Mouse (Mus musculus) B cell, adult 2 months (primary cell): ENCODE measurements around the gene Gm12216.

Source experiments
- DNase-seq, 2 experiments: peaks; one replicate each; pipeline ENCODE4 v3.0.0; 2022

Gene Gm12216

DNA sequence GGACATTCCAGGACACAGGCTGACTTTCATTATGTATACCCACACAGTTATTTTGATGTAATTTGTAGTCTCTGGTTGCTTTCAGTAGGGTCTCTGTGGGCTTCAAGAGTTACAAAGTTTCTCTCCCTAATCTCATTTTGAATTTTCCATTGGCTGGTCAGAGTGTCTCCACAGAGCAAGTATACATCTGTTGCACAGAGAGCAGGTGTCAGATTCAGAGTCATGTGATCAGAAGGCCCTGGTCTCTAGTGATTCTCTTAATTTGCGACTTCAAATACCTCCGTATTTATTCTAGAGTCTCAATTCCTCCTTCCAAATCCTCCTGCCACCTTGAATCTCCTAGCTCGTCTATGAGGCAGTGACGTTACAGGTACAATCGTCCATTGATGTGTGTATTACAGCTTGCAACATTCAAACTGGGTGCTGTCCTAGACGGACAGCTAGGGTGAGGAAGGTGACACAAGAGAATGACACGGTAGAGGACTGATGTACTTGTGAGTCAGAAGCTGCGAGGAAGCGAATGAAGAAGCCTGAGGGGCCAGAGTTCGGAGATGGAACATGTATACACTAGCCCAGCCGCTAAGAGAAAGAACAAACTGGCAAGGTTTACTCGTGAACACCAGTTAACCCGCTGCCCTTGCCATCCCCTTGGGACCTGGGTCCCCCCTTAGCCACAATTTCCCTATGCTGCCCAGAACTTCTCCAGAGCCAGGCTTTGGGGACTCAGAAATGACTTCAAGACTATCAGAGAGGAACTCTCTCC lies 90.5 kb downstream of the Gm12216 start:
- DNase-seq: peak; percentile 31 to 35

DNA sequence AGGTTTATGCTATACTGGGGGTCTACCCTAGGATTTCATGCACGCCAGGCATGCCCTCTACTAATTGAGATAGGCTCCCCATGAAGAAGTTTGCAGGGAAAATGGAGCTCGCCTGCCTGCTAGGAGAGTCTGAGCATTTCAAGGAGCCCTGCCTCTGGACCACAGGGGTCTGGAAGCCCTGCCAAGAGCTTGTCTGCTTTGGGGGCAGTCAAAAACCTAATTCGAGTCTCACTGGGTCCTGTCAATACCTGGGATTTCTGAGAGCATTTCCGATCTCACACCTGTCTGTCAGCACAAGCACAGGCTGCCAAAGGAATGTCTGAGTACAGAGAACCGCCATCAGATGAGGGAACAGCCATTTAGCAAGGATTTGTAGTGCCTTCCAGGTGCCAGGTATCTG lies 94.5 kb downstream of the Gm12216 start:
- DNase-seq: no peak

DNA sequence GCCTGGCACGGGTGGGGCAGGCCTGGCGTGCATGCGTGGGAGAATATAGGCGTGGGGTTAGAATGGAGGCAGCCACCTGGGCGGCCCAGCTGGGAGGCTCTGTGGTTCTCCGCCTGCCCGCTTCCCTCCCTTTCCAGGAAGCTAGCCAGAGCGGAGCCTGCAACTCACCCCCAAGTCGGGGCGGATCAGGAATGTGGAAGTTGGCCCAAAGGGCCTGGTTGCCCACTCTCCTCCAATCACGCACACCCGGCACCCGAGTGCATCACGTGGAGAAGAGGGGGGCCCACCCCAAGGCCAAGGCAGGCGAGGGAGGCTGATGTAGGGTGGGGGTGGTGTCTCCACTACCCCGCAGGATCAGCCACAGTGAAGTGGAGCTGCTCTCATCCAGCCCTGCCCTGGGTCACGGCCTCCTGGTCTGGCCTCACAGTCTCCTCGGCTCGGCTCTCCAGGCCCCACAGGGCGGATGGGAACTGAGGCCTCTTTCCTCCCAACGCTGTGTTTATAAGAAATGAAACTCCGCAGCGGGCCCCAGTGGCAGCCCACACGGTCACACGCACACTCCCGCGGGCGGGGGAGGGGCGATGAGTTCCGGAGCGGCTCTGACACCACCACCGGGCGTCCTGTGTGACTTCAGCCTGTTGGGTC lies 95.4 kb downstream of the Gm12216 start:
- peak; percentile 97 to 98 for DNase-seq

DNA sequence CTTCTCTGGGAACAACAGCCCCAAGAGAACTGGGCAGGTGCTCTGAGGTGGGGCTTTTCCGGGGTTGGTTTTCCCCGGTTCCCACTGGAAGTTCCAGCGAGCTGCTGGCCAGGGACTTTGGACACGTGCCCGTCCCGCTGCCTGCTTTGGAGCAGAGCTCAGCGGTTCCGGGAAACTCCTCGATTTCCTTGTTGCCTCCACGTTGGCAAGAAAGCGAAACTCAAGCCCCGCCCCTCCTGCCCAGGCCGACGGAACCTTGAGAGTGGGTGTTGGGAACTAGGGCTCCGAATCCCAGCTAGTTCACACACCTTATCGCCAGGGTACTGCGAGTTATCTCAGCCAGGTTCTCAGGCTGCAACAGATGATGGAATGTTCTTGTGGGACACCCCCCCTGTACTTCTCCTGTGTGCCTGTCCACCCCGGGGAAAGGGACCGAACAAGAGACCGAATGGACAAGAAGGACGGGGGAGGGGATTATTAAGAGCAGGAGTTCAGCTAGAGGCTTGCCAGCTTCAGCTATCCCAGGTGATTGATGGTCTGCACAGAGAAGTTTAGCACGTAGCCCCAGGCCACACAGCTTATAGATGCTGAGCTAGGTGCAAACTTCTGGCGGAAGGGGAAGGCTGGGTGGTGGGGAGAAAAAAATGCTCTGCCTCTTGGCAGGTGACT lies 96.1 kb downstream of the Gm12216 start:
- peak; percentile 61 to 64 for DNase-seq

DNA sequence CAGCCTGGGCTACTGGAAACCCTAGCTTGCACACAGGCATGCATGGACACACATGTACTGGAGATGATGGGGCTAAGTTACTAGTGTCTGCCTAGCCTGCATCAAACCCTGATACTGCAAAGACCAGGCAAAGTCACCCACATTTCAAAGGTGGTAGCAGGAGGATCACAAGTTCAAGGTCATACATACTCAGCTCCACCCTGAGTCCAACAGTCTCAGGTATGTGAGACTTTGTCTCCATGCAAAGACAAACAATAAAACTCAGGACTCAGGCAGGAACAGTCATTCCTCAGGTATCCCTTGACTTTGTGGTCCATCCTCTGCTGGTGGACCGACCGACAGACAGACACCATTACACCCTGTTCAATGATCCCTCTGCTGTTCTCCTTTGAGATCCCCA lies 96.6 kb downstream of the Gm12216 start:
- no peak for DNase-seq

DNA sequence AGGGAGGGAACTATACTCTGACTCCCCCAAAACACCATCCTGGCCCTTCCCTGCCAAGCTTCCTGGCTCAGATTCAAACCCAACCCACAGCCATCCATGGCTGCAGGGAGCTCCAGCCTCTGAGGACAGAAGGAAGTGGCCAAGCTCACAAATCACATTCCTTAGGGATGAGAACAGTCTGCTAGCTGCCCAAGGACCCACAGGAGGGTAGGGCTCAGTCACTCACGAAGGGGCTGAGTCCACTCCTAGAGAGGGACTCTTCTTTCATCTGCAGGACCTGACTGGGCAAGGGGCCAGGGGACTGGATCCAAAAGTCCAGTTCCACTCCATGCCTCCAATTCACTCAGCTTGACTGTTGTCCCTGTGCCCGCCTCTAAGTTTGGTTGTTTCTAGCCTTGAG lies 97.2 kb downstream of the Gm12216 start:
- DNase-seq: no peak

DNA sequence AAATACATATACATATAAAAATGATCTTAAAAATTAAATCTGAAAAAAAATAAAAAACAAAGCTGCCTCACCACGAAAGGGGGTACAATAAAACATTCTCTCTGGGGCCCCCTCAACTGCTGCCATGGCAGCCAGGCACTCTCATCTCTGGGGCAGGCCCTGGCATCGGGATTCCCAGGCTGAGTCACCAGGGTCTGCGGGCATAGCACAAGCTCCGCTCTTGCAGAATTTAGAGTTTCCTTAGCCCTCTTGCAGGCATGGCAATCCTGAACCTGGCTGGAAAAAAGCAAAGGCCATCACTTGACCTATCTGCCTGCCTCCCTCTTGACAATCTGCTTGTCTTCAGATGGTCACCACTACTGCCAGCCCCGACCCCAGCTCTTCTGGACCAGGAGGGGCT lies 97.8 kb downstream of the Gm12216 start:
- no peak for DNase-seq

DNA sequence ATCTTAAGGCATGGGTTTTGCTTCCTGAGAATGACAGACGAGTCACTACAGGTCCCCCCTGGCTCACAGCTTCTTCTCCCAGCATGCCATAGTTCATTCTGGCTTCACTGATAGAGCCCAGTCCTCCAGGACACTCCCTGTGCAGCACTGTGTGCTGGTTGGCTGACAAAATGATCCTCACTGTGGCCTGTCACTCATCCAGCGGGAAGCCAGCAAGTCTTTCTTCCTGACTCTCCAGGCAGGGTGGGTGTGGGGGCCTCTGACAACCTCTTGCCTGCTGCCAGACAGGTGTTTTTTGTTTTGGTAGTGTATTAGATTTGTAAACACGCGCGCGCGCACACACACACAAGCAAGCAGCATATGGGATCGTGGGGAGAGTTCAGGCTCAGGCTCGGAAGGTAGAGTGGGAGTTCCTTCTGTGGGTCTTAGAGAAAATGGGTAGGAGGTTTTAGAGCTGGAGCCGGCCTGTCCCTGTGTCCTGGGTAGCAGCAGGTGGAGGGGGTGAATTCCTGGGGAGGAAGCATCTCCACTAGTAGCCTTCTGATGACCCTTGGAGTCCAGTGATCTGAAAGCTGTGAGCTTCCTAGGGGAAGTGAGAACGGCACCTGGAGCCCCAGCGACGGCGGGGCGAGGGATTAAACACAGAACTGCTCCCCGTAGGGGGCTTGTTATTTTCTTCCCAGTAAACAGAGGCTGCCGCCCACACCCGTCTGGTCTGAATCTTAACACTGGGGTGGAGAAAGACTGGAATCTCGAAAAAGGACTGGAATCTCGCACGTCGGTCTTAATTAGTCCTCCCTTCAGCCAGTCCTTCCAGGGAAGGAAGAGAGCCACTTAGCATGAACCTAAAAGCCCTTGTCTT lies 99.3 kb downstream of the Gm12216 start:
- DNase-seq: no peak

DNA sequence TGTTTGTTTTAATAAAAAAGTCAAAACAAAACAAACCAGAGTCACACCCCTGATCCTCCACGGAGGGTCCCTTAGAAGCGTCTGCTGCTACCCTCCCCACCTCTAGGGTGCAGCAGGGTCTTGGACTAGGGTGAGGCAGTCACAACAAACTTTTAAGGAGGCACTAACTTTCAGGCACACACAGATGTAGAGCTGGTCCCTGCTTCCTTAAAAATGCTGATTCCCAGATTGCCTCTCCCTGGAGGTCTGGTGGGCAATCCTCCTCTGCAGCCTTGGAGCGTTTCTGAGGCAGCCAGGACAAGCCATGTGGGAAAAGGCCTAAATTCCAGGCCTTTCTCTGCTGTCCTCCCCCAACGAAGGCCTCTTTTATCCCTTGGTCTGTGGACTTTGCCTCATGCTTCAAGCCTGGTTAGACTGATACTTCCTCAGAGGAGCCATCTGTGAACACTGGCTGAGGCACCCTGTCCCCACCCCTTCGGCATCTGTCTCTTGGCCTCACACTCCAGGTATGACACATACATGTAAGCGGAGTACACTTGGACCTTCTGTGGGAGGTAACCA lies 100.2 kb downstream of the Gm12216 start:
- DNase-seq: no peak

DNA sequence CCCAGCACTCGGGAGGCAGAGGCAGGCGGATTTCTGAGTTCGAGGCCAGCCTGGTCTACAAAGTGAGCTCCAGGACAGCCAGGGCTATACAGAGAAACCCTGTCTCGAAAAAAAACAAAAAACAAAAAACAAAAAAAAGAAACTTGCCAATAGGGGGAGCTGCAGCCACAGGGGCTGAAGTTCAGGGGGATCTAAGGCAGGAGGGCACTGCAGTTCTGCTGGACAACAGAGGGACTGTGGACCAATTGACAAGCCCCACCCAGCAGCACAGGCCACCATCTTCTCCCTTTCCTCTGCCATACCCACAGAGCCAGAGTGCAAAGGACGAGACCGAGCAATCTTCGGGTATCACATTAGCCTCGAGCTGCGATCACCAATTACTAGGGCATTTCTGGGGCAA lies 101.0 kb downstream of the Gm12216 start:
- DNase-seq: peak; percentile 53 to 56

DNA sequence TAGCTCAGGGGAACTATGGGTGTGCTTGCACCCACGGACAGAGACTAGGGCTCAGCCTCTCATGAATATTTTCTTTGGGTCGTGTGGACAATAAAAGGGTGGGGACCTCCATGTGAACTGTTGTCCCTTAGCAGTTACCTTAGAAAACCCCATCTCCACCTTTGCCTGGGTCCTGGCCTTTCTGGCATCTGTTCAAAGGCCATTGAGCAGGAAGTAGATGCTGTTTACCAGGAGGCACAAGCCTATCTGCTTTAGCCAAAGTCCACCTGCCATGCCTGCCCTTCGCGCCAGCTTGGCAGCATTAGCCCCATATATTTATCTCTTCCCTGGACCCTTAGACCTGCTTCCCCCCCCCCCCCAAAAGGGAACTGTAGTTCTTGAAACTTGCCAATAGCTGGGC lies 101.4 kb downstream of the Gm12216 start:
- no peak for DNase-seq

DNA sequence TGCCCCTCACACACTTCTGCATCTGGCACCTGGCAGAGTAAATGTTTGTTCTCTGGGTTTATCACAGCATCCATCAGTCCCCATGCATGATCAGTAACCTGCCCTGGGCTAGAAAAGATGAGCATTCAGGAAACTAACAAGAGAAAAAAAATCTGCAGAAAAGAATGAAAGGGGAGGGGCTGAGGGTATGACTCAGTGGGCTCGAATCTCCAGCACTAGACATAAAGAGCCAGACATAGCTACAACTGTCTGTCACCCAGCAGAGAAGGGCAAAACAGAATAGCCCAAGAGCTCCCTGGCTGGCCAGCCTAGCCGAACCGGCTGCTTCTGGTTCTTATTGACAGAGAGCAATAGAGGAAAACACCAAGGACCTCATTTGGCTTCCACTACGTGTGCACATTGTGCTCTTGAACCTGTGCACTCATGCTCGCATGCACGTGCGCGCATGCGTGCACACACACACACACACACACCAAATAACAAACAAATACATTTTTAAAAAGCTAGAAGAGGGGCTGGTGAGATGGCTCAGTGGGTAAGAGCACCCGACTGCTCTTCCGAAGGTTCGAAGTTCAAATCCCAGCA lies 104.0 kb downstream of the Gm12216 start:
- DNase-seq: no peak

DNA sequence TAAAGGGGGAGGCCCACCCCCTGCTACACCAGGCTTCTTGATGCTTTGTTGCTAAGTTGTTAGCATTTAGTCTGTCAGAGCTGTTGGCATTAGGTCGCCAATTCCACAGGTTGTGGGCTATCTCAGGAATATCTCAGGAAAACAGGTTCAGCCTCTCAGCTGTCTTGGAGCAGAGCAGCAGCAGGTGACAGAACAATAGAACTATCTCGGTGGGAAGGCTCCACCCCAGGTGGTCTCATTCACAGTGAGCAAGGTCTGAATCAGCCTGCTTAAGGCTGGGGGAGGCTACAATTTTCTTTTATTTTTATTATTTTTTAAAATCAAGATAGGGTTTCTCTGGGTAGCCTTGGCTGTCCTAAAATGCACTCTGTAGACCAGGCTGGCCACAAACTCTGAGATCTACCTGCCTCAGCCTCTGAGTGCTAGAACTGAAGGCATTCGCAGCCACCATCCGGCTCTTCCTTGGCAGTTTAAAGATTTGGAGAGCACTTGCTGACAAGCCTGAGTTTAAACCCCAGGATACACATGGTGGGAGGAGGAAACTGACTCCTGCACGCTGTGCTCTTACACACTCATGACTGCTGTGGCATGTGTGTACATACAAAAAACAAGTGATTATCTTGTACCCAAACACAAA lies 109.2 kb downstream of the Gm12216 start:
- no peak for DNase-seq

DNA sequence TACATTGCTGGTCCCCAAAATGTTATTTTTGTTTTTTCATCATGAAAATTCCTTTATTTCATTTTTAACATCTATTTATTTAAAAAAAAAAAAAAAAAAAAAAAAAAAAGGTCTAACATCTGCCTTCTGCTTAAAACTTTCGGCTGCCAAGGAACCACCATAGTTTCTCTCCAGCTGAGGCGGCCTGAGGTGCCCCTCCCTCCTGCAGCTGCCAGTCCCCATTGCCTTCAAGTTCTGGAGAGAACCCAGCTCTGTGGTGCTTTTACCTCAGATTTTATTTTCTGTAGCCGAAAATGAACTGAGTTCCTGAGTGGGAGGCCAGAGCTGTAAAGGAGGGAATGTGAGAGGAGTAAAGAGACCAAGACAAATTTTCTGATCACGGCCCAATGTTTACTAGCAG lies 109.8 kb downstream of the Gm12216 start:
- no peak for DNase-seq

DNA sequence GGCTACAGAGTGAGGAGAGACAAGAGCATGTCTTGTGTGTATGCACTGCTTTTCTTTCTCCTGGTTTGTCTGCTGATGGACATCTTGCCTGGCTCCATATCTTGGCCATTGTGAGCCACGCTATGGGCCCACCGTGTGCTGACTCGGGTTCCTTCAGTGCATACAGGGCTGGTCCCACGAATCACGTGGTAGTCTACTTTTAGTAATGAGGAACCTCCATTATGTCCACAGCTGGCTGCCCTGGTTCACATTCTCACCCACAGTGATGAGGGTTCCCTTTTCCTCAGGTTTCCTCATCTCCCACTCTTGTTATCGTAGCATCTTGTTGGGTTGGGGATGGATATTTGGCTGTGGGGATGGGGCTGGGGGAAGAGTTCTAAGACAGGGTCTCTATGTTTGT lies 110.4 kb downstream of the Gm12216 start:
- peak; percentile 34 to 39 for DNase-seq

DNA sequence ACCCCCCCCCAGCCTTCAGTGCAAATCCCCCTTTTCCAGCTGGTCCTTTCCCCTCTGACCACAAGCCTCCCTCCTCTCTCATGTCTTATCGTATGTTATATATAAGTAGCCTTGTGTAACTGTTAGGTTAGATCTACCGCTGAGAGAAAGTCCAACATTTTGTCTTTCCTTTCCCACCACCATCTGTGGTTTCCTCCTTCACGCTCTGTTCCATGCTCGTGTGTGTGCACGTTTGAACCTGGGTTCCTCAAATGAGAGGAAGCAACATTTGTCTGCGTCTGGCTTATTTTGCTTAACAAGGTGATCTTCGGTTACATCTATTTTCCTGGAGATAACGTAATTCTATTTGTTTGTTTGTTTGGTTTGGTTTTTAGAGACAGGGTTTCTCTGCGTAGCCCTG lies 111.1 kb downstream of the Gm12216 start:
- peak in 1 of 2 experiments; percentile 21 for DNase-seq

DNA sequence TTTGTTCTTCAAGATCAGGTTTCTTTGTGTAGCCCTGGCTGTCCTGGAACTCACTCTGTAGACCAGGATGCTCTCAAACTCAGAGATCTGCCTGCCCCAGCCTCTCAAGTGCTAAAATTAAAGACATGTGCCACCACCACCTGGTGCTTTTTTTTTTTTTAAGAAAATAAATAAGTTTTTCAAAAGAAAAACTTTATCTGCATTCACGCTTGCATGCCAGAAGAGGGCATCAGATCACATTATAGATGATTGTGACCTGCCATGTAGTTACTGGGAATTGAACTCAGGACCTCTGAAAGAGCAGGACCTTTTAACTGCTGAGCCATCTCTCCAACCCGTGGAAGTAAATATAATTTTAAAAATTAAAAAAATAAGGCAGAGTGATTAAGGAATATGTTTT lies 113.8 kb downstream of the Gm12216 start:
- DNase-seq: no peak

DNA sequence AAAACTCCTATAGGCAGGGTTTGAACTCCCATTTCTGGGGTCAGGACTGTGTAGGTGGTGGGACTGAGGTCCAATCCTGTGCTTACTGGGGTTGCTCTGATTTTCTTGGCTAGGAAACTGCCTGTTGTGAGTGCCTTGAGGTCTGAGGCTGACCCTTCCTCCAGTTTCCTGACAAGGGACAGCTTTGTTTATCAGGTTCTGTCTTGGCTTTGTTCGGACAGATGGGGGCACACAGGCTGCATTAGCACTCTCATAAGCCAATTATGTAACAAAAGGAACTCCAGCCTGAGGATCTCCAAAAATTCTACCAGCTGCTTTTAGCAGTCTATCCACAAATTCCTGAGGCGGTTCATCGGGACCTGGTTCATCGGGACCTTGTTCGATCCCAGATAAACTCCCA lies 116.7 kb downstream of the Gm12216 start:
- DNase-seq: no peak

DNA sequence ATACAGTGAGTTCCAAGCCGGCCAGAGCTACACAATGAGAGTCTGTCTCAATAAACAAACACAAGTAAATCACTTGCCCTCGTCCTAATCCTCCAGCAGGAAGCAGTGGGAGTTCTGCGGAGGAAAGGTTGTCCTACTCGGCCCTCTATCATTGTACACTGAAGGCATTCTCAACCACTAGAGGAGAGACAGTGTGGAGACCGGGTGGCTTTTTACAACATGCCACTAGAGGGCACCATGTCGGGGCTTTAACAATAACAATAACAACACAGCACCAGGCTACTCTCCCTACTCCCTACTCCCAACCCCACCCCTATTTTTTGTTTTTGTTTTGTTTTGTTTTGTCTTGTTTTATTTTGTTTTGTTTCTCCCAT lies 121.5 kb downstream of the Gm12216 start:
- DNase-seq: peak; percentile 74 to 77

DNA sequence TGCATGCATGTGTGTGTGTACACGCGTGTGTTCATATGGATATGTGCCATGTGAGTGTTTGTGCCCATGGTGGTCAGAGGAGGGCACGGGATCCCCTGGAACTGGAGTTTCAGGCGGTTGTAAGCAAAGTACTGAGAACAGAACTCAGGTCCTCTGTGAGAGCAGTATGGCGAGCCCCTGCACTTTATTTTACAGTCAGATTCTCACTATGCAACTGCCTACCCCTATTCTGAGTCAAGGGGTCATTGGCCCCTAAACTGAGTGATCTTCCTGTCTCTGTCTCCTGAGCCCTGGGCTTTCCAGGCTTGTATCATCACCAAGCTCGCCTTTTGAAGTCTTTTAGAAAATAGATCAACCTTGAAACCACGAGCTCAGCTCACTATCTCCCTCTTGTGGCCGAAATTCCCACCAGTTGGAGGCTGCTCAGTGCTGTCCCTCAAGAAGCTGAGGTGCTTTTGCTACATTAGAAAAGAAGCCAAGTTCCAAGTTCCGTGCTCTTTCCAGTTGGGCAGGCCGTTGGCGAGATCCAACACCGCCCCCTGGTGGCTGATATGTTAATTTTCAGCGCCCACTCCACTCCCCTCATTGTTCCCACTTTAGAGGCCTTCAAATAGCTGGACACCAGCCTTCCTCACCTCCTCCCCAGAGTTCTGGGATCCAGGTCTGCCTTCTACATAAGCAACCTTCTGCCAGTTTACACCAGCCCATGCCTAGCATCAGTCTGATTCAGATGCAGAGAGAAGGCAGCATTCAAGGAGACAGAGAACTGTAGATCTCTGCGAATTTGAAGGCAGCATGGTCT lies 122.1 kb downstream of the Gm12216 start:
- DNase-seq: peak; percentile 79

DNA sequence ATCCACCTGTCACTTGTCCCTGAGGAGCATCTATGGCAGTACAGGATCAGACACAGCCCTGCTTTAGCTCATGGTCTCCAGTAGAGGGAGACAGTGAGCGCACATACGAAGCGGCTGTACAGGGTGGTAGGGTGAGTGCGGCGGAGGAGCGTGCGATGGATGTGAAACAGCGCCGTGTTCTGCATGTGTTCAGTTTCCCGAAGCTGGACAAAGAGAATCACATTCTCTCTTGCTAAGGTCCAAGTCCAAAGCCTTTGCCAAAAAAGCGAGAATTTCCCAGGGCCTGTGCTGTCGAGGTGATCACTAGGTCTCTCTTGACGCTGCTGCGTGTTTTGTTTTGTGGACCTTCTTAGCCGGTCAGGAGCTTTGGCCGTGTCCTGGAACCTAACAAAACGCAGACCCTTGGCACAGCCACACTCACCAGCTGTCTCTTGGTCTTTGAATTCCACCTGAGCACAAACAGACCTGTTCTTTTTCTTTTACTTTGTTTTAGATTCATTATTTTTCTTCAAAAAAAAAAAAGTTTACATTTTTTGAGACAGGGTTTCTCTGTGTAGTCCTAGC lies 123.3 kb downstream of the Gm12216 start:
- peak; percentile 71 to 74 for DNase-seq
